Mouse (Mus musculus) liver (tissue): Measurements from ENCODE around the gene Rab37.

Experiments used
- DNase-seq: peaks from one replicate; pipeline ENCODE4 v3.0.0-alpha.2; 2020; ENCODE audit warnings: mixed read lengths

Rab37 gene

DNA sequence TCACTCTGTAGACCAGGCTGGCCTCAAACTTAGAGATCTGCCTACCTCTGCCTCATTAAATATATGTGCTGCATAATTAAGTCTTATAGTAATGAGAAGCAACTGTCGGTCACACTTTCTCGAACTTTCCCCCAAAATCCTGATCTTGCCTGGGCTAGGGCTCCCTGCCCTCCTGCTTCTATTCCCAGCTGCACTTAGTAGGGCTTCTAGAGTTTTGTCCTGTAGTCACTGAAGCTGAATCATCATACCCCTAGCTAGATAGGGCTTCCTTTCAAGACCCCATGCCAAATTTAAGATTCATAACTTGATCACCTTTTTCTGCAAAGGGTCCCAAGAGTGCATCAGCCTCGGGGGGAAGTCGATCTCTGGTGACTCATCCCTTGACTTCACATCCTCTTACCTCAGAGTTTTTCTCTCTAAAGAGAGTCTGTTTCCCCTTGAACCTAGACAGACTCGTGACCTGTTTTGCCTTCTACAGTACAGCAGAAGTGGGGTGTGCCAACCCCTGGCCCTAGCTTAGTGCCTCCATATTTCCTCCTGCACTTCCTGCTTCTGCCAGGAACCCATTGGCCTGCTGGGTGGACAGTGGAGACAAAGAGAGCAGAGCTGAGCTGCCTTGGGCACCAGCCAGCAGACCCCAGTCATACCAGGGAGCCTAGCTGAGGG lies 47.5 kb downstream of the Rab37 start:
- DNase-seq: no peak

DNA sequence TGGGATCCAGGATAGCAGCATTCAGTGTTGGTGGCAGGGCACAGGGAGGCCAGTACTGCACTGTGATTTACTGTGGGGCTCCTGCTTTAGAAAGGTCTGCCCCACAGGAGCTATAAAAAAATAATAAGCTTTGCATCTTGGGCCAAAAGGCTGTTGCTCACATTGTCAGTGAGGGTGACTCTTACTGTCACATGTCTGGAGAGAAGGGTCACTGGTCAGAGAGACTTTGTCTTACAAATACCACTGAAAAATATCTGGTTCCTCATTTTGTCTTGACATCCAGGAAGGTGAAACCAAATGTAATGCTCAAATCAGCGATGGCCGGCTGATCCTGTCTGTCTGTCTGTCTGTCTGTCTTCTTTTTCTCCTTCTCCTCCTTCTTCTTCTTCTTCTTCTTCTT lies 50.7 kb downstream of the Rab37 start:
- no peak for DNase-seq

DNA sequence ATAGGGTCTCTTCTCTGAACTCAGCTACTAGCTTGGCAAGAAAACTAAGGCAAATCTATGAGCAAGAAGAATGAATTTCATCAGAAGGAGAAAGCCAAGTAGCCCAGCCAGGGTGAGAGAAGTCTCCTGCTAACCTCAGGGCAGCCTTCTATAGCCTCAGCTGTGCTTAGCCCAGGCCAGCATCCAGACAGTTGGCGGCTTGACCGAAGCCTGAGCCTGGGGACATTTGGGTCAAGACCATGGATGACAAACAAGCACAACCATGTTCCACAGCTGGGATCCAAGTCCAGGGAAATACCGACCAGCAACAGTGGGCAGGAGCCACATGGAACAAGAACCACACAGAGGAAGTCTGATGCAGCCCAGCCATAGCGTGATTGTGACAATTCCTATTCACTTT lies 56.6 kb downstream of the Rab37 start:
- no peak for DNase-seq

DNA sequence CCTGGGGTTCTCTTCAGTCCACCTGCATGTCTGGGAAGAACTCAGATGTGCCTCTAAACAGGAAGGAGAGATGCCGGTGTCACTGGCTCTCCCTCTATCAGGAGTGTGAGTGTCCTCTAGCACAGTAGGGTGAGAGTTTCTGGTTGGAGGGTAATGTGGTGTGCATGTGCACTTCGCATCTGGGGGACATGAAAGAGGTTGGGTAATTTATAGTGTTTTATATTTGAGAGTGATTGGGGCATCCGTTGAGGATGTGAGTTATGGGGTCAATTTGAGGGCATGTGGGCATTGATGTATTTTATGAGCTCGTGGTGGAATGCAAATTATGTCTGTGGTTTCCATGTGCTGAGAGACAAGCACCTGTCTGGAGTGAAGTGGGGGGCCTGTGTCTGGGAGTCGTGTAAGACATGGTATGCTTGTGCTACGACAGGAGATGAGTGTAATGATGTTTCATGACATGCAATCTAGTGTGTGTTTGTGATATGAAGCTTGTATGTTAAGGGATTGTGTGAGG lies 59.6 kb downstream of the Rab37 start:
- no peak for DNase-seq

DNA sequence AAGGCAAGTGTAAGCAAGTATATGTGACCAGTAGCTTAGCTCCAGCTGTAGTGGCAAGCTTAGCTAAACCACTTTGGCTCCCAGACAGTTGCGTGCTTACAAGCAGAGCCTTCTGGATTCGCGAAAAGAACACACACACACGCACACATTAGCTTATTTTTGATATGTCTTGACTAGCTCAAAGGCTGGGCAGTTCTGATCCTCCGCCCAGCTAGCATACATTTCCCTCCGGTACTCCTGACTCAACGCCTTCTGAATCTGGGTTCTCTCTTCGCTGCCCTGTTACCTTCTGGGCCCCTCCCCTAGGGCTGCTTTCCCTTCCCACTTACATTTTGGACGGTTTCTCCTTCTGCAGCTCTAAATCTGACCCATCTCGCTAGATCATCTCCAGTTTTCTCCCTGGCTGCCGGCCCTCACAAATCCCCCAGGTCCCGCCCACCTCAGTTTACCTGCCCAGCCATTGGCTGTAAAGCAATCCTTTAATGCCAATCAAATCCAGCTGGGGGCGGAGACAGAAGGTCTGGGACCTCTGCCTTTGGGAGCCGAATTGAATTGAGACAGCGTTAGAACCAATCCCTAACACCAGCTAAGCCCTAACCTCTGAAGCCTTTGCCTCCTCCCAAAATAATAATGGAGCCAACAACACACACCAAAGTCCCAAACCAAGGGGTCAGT lies 60.7 kb downstream of the Rab37 start:
- DNase-seq: peak; percentile 72

DNA sequence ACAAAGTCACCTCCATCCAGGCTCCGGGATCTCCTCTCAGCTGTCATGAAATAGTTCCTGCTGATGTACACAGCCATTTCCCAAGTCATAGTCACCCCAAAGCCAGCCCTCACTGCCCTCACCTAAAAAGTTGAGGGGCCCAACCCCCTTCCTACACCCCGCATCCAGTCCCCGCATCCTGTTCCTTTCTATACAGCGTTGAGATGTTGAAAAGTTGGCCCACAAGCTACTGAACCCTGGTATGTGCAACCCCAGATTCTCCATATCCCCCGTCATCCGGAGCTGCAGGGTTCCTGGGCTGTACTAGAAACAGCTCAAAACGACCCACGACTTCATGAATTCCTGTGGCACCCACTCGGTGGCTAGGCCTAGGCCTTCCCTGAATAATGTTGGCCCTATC lies 61.9 kb downstream of the Rab37 start:
- no peak for DNase-seq

DNA sequence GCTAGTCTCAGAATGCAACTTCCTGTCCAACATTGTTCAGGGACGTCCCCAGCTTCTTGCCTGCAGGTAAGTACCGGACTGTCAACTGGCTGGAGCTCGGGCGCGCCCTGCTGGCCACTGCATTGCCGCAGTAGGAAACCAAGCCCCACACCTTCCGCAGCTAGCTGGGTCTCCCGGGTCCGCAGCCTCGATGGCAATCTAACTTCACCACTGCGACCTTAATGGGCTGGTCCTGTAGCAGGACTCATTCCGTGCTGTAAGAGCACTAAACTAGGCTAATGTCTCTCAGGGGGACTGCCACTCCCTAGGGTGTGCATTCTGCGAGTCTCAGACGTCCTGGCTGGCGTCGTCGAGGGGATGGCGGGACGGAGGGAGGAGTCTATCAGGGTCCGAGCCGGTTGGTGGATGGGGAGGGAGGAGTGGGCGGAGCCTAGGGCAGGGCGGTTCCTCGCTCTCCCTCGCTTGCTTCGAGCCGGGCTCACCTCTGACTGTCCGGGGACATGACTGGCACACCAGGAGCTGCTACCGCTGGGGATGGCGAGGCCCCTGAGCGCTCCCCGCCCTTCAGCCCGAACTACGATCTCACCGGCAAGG lies 62.6 kb downstream of the Rab37 start:
- DNase-seq: peak; percentile 86

DNA sequence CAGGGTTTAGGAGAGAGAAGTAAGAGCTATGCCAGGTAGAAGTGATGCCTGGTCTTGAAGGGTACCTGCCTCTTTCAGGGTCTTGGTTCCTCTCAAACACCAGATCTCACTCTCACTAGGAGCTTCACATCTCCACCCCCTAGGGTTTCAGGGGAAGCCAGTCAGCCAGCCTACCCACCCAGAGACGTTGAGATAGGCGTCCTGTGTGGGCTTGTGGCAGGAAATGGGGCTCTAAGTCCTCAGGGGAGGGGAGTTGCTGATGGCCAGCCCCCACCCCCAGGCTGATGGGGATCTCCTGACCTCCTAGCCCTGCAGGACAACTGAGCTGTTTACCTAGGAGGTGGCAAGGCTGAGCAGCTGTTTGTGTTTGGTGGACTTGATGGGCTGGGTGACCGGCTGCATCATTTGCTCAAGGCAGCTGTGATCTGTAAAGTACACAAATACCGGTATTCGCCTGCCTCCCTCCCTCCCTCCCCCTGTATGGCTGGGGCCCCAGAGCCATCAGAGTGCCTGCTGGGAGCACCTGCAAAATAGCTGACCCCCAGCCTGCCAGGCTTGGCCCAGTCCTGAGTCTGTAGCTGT lies 63.9 kb downstream of the Rab37 start:
- no peak for DNase-seq

DNA sequence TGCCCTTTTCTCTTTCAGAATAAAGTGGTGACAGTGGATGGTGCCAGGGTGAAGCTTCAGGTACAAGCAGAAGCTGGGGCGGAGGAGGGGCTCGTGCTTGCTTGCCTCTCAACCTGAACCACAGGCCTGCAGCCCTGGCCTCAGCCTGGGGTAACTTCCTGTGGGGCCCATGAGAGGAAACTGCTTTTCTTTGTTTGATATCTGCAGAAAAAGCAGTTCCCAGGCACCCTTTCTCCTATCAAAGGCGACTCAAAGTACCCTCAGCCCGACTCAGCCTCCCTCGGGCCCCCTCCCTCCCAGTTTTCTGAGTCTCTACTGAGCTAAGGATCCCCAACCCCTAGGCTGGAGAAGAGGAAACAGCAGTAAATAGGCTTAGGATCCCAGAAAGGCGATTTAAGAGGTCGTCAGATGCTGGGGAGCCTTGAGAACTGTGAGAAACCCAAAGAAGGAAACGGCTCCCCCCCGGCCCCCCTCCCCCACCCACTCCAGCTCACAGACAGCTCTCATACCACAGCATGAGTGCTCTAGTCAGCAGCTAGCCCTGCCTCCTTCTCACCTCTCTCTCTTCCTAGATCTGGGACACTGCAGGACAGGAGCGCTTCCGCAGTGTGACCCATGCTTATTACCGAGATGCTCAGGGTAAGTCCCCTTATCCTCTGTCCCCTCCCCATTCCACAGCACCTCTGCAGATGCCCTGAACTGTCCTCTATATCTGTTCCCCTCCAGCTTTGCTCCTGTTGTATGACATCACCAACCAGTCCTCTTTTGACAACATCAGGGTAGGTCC lies 66.9 kb downstream of the Rab37 start:
- DNase-seq: peak; percentile 52

DNA sequence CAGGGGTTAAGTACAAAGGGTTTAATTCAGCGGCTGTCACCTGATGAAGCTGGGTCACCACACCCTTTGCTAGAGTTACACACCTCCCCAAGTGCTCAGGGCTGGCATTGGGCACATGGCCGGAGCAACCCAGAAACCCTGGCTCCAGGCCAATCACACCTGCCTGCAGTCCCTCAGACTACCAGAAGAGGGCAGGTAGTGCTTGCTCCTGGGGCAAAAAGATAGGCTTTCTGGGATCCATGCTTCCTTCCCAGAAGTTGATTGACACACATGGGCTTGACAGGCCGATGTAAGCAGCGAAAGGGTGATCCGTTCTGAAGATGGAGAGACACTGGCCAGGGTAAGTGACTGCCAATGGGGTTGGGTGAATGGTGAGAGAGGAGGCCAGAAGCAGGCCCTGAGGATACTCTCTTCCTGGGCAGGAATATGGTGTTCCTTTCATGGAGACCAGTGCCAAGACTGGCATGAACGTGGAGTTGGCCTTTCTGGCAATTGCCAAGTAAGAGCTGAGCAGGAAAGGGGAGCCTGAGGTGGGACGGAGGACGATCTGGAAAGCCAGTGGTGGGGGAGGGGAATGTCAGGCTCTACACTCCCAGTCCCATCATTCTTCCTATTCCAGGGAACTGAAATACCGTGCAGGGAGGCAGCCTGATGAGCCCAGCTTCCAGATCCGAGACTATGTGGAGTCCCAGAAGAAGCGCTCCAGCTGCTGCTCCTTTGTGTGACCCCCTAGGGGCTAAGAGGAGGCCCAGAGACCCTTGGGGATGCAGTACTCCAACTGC lies 69.0 kb downstream of the Rab37 start:
- DNase-seq: peak; percentile 65

DNA sequence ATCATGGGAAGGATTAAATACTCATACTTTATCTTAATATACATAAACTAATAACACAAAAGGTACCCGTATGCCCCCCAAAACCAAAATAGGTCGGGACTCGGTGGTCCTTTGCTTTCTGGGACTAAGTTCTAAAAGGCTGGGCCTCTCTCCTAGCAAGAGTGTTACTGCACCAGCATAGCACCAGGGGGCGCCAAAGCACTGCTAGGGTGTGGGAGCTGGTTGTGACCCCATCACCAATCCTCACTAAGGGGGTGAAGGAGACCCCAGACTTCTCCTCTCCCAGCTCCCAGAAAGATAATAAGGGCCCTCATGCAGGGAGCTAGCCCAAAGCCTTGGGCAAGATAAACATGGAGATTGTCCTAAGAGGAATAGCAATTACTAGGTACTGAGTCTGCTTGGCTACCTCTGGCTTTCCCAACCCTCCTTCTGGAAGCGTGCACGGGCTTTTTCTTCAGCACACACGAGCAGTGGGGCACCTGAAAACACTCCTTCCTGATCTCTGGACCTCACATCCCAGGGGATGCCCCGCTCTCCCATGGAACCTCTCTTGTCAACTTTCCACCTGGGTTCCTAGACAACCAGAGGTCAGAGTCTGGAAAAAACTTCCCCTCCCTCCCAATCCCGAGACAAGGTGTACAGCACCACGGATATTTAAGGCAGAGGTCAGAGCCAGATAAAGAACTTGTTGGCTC lies 69.8 kb downstream of the Rab37 start:
- peak; percentile 87 for DNase-seq

DNA sequence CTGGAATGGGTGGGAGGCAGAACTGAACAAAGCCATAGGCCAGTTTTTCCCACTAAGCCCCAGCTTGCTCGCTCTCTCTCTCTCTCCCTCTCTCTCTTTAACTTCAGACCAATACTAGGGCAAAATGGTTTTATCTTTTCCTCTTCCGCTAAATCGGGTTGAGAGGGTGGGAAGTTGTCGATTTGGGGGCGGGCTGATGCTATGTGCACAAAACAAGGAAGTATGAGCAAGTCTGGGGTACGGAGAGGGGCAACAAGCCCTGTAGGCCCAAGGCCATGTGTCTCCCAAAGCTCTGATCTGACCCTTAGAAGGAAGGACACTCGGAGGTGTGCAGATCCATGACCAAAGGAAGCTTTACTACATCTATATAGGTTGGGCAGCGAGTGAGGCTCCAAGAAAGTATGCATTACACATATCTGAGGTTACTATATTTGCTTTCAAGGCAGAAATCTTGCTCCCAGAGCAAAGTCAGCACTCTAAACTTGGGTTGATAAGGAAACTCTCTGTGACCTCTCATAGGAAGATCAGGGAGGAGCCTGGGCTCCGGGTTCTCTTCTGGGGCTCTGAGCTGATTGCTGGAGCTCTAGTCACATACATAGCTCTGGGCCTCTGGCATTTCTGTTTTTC lies 70.5 kb downstream of the Rab37 start:
- no peak for DNase-seq

DNA sequence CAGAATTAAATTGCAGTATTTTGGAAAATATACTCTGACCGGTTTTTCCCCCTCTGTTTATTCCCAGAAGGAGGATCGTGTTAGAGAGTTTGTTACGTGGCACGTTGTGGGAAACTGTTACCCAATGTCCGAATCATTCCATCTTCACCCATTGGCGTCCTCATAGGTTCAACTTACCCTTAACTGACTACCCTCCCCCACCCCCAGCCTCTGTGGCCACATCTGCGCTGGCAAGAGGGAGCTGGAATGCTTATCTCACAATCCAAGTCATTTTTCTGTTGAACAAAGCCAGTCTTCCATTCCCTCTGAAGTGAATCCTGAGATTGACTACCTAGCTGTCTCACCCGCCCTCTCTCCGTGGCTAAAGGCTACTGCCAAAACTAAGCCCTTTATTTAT lies 71.0 kb downstream of the Rab37 start:
- no peak for DNase-seq

DNA sequence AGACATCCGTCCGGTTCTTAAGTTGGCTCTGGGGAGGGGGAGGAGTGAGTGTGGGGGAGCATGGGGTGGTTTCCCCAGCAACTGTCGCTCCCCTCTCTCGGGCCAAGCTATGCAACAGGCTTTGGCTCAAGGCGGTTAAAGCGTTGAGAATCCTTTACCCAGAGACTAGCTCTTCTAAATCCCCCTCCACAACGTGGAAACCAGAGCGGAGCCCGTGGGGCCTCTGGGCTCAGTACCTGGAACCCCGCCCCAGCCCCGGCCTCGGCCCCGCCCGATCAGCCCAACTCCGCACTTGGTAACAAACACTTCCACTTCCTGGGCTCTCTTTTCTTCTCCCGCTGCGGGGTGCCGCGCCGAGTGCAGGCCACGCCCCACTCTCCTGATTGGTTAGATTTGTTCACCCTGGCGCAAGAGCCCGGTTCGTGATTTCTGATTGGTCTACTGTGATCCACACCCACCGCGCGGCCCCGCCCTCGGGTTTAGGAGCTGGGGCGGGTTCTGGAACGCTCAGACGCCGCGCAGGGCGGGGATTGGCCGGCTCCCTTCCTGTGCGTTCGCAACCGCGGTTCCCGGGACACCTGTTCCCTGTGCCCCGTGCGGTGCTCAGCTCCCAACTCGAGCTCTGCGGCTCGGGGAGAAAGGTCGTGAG lies 71.7 kb downstream of the Rab37 start, which contains the start of gene Slc9a3r1:
Gene Slc9a3r1 (plus strand): TSS at position 510 of the 649 bp plus-strand sequence.
- peak; percentile 99 for DNase-seq

DNA sequence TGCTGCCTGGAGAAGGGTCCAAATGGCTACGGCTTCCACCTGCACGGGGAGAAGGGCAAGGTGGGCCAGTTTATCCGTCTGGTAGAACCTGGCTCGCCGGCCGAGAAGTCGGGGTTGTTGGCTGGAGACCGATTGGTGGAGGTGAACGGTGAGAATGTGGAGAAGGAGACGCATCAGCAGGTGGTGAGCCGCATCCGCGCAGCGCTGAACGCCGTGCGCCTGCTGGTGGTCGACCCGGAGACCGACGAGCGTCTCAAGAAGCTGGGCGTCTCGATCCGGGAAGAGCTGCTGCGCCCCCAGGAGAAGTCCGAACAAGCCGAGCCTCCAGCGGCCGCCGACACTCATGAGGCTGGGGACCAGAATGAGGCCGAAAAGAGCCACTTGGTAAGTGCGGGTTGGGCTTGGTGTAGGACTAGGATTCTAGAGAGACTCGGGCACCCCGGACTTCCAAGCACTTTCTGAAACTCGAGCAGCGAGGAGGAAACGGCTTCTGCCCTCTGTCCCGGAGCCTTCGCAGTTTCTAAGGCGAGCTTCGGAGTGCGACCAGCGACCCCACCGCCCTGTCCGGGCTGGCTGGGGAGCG lies 72.4 kb downstream of the Rab37 start:
- DNase-seq: peak; percentile 49

DNA sequence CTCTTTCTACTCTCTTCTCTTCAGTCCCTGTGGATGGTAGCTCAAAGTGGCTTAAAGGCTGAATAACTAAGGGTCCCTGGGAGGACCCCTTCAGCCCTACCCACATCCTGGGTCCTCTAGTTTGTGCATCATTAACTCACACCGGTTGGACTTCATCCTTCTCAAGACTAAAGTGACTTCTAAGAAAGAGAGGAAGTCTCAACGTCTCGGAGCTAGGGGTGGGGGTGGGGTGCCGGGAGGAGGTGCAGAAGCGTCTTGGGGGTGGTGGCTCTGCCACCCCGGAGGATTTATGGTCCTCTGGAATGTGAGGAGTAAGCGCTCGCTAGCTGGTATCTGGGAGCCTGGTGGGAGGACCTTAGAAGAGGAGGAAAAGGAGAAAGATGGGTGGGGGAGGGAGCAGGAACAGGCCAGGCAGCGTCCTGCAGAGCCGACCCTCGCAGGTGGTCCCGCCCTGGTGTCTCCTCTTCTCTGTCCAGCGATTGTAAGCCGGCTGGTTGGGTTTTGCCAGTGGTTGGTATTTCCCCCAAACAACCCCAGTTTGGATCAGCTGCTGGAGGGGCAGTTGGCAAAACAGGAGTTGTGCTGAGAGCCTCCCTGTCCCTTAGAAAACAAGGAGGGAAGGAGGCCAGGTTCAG lies 73.2 kb downstream of the Rab37 start:
- peak; percentile 48 for DNase-seq

DNA sequence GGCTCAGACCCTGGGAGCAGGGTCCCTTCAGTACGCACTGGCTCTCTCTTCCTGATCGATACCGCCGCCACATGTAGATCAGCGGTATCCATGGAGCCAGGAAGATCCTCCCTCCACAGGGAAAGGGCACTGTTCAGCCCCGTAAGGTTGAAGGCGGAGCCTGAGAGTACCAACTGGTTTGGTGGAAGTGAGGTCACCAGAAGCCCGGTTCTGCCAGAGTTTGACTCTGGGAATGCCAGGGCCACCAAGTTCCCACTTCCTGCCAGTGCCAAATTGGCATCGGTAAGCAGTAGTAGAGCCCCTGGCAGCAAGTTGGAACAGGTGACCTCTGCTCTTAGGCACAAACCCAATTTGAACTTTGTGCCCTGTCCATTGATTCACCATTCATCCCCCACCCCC lies 73.7 kb downstream of the Rab37 start:
- DNase-seq: peak; percentile 43

DNA sequence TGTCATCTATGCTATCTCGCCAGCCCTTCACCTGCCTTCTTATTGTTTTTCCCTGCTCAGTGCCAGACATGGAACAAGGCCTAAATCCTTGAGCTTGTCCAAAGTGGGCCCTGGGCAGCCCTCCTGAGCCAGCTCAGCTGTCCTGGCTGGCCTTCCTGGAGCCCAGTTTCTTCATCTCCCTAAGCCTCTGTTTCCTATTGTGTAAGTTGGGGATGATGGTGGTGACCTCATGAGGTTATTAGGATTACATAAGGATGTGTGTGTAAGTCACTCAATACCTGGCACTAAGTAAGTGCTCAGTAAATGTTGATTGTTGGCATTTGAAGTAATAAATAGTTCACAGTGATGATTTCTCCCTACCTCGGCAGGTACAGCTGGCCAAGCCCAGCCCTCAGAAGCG lies 75.5 kb downstream of the Rab37 start:
- no peak for DNase-seq

DNA sequence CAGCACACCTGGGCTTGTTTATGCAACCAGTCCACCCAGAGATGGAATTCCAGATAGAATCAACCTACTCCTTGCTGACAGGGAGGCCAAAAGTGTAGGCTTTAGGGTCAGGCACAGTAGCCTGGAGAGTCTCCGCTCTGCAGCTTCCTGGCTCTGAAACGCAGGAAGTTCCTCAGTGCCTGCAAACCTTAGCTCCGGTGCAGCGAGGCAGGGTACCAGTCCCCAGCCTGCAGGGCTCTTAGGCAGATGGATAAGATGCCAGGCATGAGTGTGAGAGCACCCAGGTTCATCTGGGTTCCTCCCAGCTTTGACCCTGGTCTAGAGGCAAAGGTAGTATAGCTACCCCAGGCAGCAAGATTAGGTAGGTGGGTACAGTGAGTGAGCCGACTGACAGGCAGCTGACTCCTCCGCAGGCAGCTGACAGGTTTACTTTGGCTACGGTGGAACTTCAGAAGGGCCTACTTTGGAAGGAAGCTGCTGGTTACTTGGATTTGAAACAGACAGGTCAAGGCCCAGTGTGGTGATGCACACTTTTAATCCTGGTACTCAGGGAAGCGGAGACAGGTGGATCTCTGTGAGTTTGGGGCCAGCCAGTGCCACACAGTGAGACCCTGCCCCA lies 76.5 kb downstream of the Rab37 start:
- DNase-seq: no peak
